8 mouse cellular contexts compared by ENCODE assay signal in genomic region chr8:106337852-106338521, GRCm38 (mm10). TPM values are rescaled to one million over a fixed set of nuclear protein-coding genes. Genes with fewer than 3 reads are reported as not detected.
DNase-seq lines count a peak whose midpoint lies in the region; ATAC-seq lines count a peak whose summit lies in the region.

Smpd3 (minus strand) TSS chr8:106337988.

- peak within 1 kb of the TSS; percentile 92 for H3K27ac ChIP-seq in hindbrain, embryonic 14.5 days

- DNase-seq in R1 (ENCODE audit: low read depth, low spot score): peak; percentile 100
- peak; percentile 98 to 99 for DNase-seq in cerebellum, postnatal 25 days
- peak; percentile 94 to 98 for DNase-seq in frontal cortex, postnatal 25 days (ENCODE audit: low spot score in 2 of 2)
- DNase-seq in hindbrain, embryonic 14.5 days (ENCODE audit: low spot score): peak; percentile 99
- peak; percentile 98 to 99 for DNase-seq in layer of hippocampus, postnatal 36 days
- DNase-seq in lung, postnatal 36 days: peak; percentile 99
- DNase-seq in retina, postnatal 1 day: peak; percentile 100
- peak; percentile 94 to 98 for DNase-seq in urinary bladder, adult 18-20 months (ENCODE audit: low spot score in 2 of 2)

- ATAC-seq in hindbrain, embryonic 14.5 days (ENCODE audit: low FRiP score): peak; percentile 98

- H3K9ac ChIP-seq in hindbrain, embryonic 14.5 days: peak within 1 kb of the TSS; percentile 94

- peaks cover 33% of the 10 kb centered on the region for H3K4me1 ChIP-seq in hindbrain, embryonic 14.5 days (replicated peaks; ENCODE audit: control insufficient read depth, insufficient read depth, low read length)

- no peaks in the 10 kb centered on the region for H3K27me3 ChIP-seq in hindbrain, embryonic 14.5 days (ENCODE audit: control insufficient read depth, insufficient read depth, low read length)

- under 1% methylated on average over 45 of the region's 45 CpGs for WGBS in hindbrain, embryonic 14.5 days

- H3K36me3 ChIP-seq in hindbrain, embryonic 14.5 days (replicated peaks; ENCODE audit: control insufficient read depth, insufficient read depth): no peaks in the 10 kb centered on the region

- H3K4me3 ChIP-seq in hindbrain, embryonic 14.5 days (replicated peaks; ENCODE audit: low read length): peak within 1 kb of the TSS; percentile 79

- peak within 1 kb of the TSS; percentile 56 for H3K4me2 ChIP-seq in hindbrain, embryonic 14.5 days (replicated peaks)

- no peaks in the 10 kb centered on the region for H3K9me3 ChIP-seq in hindbrain, embryonic 14.5 days (ENCODE audit: control insufficient read depth, low read length)

RNA-seq across cellular contexts. Expression of gene Smpd3, which starts in this region (rescaled TPM):
- 46.7 and 47.1 TPM in 2 replicates for polyA plus RNA-seq in hindbrain, embryonic 14.5 days (2014; fragmentation: Nextera tagmentation; extraction: Ambion mirVana)
- 10 to 100 TPM; 72.6 to 77.2 TPM for total RNA-seq in layer of hippocampus, postnatal 36 days (2021)

Comparison
In these comparisons a context has a peak if more than half of its experiments do, and no peak if none do; other contexts are left out.
1. Peak in every context shown above with its lines: DNase-seq, ATAC-seq, H3K4me3 ChIP-seq and H3K27ac ChIP-seq.